Mouse (Mus musculus): ENCODE measurements around the gene Rhof. TPM values are rescaled to one million over a fixed set of nuclear protein-coding genes. Genes with fewer than 3 reads are reported as not detected.

Rhof gene
- total RNA-seq, 1 experiment from 2014 or later: 3.4 TPM

Other genes starting within 250 kb of the Rhof start
- 60.6 and 72.8 TPM in 2 replicates for gene Kdm2b, start 142.9 kb downstream of the Rhof start, total RNA-seq (2017)
- gene Orai1, start 117.6 kb downstream of the Rhof start, total RNA-seq (2017): 10.6 and 13.0 TPM in 2 replicates
- gene Morn3, start 85.7 kb downstream of the Rhof start, total RNA-seq (2017): not detected in 2 replicates
- gene Tmem120b, start 64.3 kb downstream of the Rhof start, total RNA-seq (2017): 4.8 and 4.9 TPM in 2 replicates
- 6.3 and 7.7 TPM in 2 replicates for gene Setd1b, start 9.5 kb upstream of the Rhof start, total RNA-seq (2017)
- gene Psmd9, start 36.7 kb upstream of the Rhof start, total RNA-seq (2017): 27.1 and 44.4 TPM in 2 replicates
- gene Hpd, start 50.0 kb upstream of the Rhof start, total RNA-seq (2017): not detected in 2 replicates
- not detected in 2 replicates for gene Wdr66, start 119.4 kb upstream of the Rhof start, total RNA-seq (2017)
- 18.9 and 19.4 TPM in 2 replicates for gene Bcl7a, start 211.1 kb upstream of the Rhof start, total RNA-seq (2017)

Measured in common myeloid progenitor, adult 5-6 weeks (primary cell).